Mouse (Mus musculus): ENCODE data around the gene Foxn1. TPM values are rescaled to one million over a fixed set of nuclear protein-coding genes. Genes with fewer than 3 reads are reported as not detected.

Gene Foxn1
- polyA plus RNA-seq, 1 experiment from 2014 or later = 1.6 TPM

- no peaks in the 10 kb centered on the region for H3K27me3 ChIP-seq (replicated peaks; ENCODE audit: control insufficient read depth, insufficient read depth, low read length)
- no peak overlapping the region for H3K4me2 ChIP-seq (ENCODE audit: low read depth, low read length)
- no peak overlapping the region for H3K4me3 ChIP-seq (ENCODE audit: low read depth, low read length)
- H3K4me1 ChIP-seq (ENCODE audit: control insufficient read depth, insufficient read depth, low read length) = no peaks in the 10 kb centered on the region
- no peaks in the 10 kb centered on the region for H3K9me3 ChIP-seq (ENCODE audit: control insufficient read depth, low read length)
- WGBS = 69% methylated on average over 9 of the region's 9 CpGs
- no peak overlapping the region for H3K9ac ChIP-seq (ENCODE audit: low read depth, low read length)
- H3K36me3 ChIP-seq (ENCODE audit: control insufficient read depth, insufficient read depth, low read length) = no peaks in the 10 kb centered on the region
- DNase-seq (ENCODE audit: low spot score) (no peak), ATAC-seq (ENCODE audit: low read depth) (no peak)
- H3K27ac ChIP-seq (replicated peaks; ENCODE audit: low read depth, low read length) = no peak overlapping the region
Measured at GRCm38 (mm10) chr11:78408256-78409240, 22.2 kb upstream of the Foxn1 start.

- Histone ChIP-seq H3K4me3 (ENCODE audit: low read depth, low read length) (no peak overlapping the region), H3K36me3 (ENCODE audit: control insufficient read depth, insufficient read depth, low read length) (no peaks in the 10 kb centered on the region), H3K4me2 (ENCODE audit: low read depth, low read length) (no peak overlapping the region), H3K9me3 (ENCODE audit: control insufficient read depth, low read length) (no peaks in the 10 kb centered on the region), H3K27ac (replicated peaks; ENCODE audit: low read depth, low read length) (no peak overlapping the region), H3K4me1 (ENCODE audit: control insufficient read depth, insufficient read depth, low read length) (no peaks in the 10 kb centered on the region), H3K9ac (ENCODE audit: low read depth, low read length) (no peak overlapping the region), H3K27me3 (replicated peaks; ENCODE audit: control insufficient read depth, insufficient read depth, low read length) (no peaks in the 10 kb centered on the region)
- no peak for ATAC-seq (ENCODE audit: low read depth)
- DNase-seq (ENCODE audit: low spot score) = no peak
- 71% methylated on average over 6 of the region's 6 CpGs for WGBS
Measured at GRCm38 (mm10) chr11:78402062-78402461, 15.7 kb upstream of the Foxn1 start.

- Histone ChIP-seq H3K4me2 (ENCODE audit: low read depth, low read length) (no peak overlapping the region), H3K27ac (replicated peaks; ENCODE audit: low read depth, low read length) (no peak overlapping the region), H3K9ac (ENCODE audit: low read depth, low read length) (no peak overlapping the region), H3K27me3 (replicated peaks; ENCODE audit: control insufficient read depth, insufficient read depth, low read length) (no peaks in the 10 kb centered on the region), H3K4me3 (ENCODE audit: low read depth, low read length) (no peak overlapping the region), H3K4me1 (ENCODE audit: control insufficient read depth, insufficient read depth, low read length) (no peaks in the 10 kb centered on the region), H3K9me3 (ENCODE audit: control insufficient read depth, low read length) (no peaks in the 10 kb centered on the region), H3K36me3 (ENCODE audit: control insufficient read depth, insufficient read depth, low read length) (no peaks in the 10 kb centered on the region)
- ATAC-seq (ENCODE audit: low read depth) = no peak
- 70% methylated on average over 3 of the region's 3 CpGs for WGBS
- no peak for DNase-seq (ENCODE audit: low spot score)
Measured at GRCm38 (mm10) chr11:78401469-78401868, 15.1 kb upstream of the Foxn1 start.

GRCm38 (mm10) chr11:78400936-78401335, 14.6 kb upstream of the Foxn1 start:
- Histone ChIP-seq H3K4me2 (ENCODE audit: low read depth, low read length) (no peak overlapping the region), H3K9ac (ENCODE audit: low read depth, low read length) (no peak overlapping the region), H3K4me3 (ENCODE audit: low read depth, low read length) (no peak overlapping the region), H3K36me3 (ENCODE audit: control insufficient read depth, insufficient read depth, low read length) (no peaks in the 10 kb centered on the region), H3K9me3 (ENCODE audit: control insufficient read depth, low read length) (no peaks in the 10 kb centered on the region), H3K27ac (replicated peaks; ENCODE audit: low read depth, low read length) (no peak overlapping the region), H3K4me1 (ENCODE audit: control insufficient read depth, insufficient read depth, low read length) (no peaks in the 10 kb centered on the region), H3K27me3 (replicated peaks; ENCODE audit: control insufficient read depth, insufficient read depth, low read length) (no peaks in the 10 kb centered on the region)
- ATAC-seq (ENCODE audit: low read depth) (no peak), DNase-seq (ENCODE audit: low spot score) (no peak)
- 62% methylated on average over 3 of the region's 3 CpGs for WGBS

GRCm38 (mm10) chr11:78399680-78400079, 13.3 kb upstream of the Foxn1 start:
- ATAC-seq (ENCODE audit: low read depth) (peak; percentile 51; the same call in 1 of the 2 replicates), DNase-seq (ENCODE audit: low spot score) (peak; percentile 63)
- H3K4me3 ChIP-seq (ENCODE audit: low read depth, low read length) = no peak overlapping the region
- no peak overlapping the region for H3K27ac ChIP-seq (replicated peaks; ENCODE audit: low read depth, low read length)
- H3K9ac ChIP-seq (ENCODE audit: low read depth, low read length) = no peak overlapping the region
- H3K4me1 ChIP-seq (ENCODE audit: control insufficient read depth, insufficient read depth, low read length) = no peaks in the 10 kb centered on the region
- H3K27me3 ChIP-seq (replicated peaks; ENCODE audit: control insufficient read depth, insufficient read depth, low read length) = no peaks in the 10 kb centered on the region
- no peaks in the 10 kb centered on the region for H3K36me3 ChIP-seq (ENCODE audit: control insufficient read depth, insufficient read depth, low read length)
- WGBS = 12% methylated on average over 8 of the region's 8 CpGs
- H3K9me3 ChIP-seq (ENCODE audit: control insufficient read depth, low read length) = no peaks in the 10 kb centered on the region
- H3K4me2 ChIP-seq (ENCODE audit: low read depth, low read length) = no peak overlapping the region

- Histone ChIP-seq H3K4me1 (ENCODE audit: control insufficient read depth, insufficient read depth, low read length) (no peaks in the 10 kb centered on the region), H3K9ac (ENCODE audit: low read depth, low read length) (no peak overlapping the region), H3K36me3 (ENCODE audit: control insufficient read depth, insufficient read depth, low read length) (no peaks in the 10 kb centered on the region), H3K27me3 (replicated peaks; ENCODE audit: control insufficient read depth, insufficient read depth, low read length) (no peaks in the 10 kb centered on the region), H3K4me2 (ENCODE audit: low read depth, low read length) (no peak overlapping the region), H3K4me3 (ENCODE audit: low read depth, low read length) (no peak overlapping the region), H3K27ac (replicated peaks; ENCODE audit: low read depth, low read length) (no peak overlapping the region), H3K9me3 (ENCODE audit: control insufficient read depth, low read length) (no peaks in the 10 kb centered on the region)
- 78% methylated on average over 5 of the region's 6 CpGs for WGBS
- ATAC-seq (ENCODE audit: low read depth) (no peak), DNase-seq (ENCODE audit: low spot score) (no peak)
Measured at GRCm38 (mm10) chr11:78398212-78398611, 11.9 kb upstream of the Foxn1 start.

- peak overlapping the region; percentile 56 for H3K9ac ChIP-seq (ENCODE audit: low read depth, low read length)
- H3K4me3 ChIP-seq (ENCODE audit: low read depth, low read length) = peak overlapping the region; percentile 19
- WGBS = 5% methylated on average over 18 of the region's 18 CpGs
- H3K27me3 ChIP-seq (replicated peaks; ENCODE audit: control insufficient read depth, insufficient read depth, low read length) = no peaks in the 10 kb centered on the region
- DNase-seq (ENCODE audit: low spot score) = peak; percentile 88
- no peaks in the 10 kb centered on the region for H3K9me3 ChIP-seq (ENCODE audit: control insufficient read depth, low read length)
- H3K4me2 ChIP-seq (ENCODE audit: low read depth, low read length) = peak overlapping the region; percentile 54
- H3K36me3 ChIP-seq (ENCODE audit: control insufficient read depth, insufficient read depth, low read length) = no peaks in the 10 kb centered on the region
- H3K4me1 ChIP-seq (ENCODE audit: control insufficient read depth, insufficient read depth, low read length) = no peaks in the 10 kb centered on the region
- peak; percentile 76 for ATAC-seq (ENCODE audit: low read depth)
- no peak overlapping the region for H3K27ac ChIP-seq (replicated peaks; ENCODE audit: low read depth, low read length)
Measured at GRCm38 (mm10) chr11:78397397-78397796, 11.0 kb upstream of the Foxn1 start.

- 35% methylated on average over 11 of the region's 11 CpGs for WGBS
- H3K27ac ChIP-seq (replicated peaks; ENCODE audit: low read depth, low read length) = no peak overlapping the region
- no peak for ATAC-seq (ENCODE audit: low read depth)
Measured at GRCm38 (mm10) chr11:78396950-78397349, 10.6 kb upstream of the Foxn1 start.

GRCm38 (mm10) chr11:78392728-78393127, 6.4 kb upstream of the Foxn1 start:
- WGBS = 77% methylated on average over 3 of the region's 3 CpGs

More at GRCm38 (mm10) chr11:78396950-78397349, 10.6 kb upstream of the Foxn1 start:
- Histone ChIP-seq H3K36me3 (ENCODE audit: control insufficient read depth, insufficient read depth, low read length) (no peaks in the 10 kb centered on the region), H3K4me2 (ENCODE audit: low read depth, low read length) (peak overlapping the region; percentile 54), H3K9ac (ENCODE audit: low read depth, low read length) (peak overlapping the region; percentile 56), H3K9me3 (ENCODE audit: control insufficient read depth, low read length) (no peaks in the 10 kb centered on the region), H3K27me3 (replicated peaks; ENCODE audit: control insufficient read depth, insufficient read depth, low read length) (no peaks in the 10 kb centered on the region), H3K4me3 (ENCODE audit: low read depth, low read length) (peak overlapping the region; percentile 19; the same call in 1 of the 2 replicates), H3K4me1 (ENCODE audit: control insufficient read depth, insufficient read depth, low read length) (no peaks in the 10 kb centered on the region)
- peak; percentile 20 for DNase-seq (ENCODE audit: low spot score)

More at GRCm38 (mm10) chr11:78392728-78393127, 6.4 kb upstream of the Foxn1 start:
- H3K27ac ChIP-seq (replicated peaks; ENCODE audit: low read depth, low read length) = no peak overlapping the region
- no peaks in the 10 kb centered on the region for H3K9me3 ChIP-seq (ENCODE audit: control insufficient read depth, low read length)
- no peaks in the 10 kb centered on the region for H3K27me3 ChIP-seq (replicated peaks; ENCODE audit: control insufficient read depth, insufficient read depth, low read length)
- no peak overlapping the region for H3K4me2 ChIP-seq (ENCODE audit: low read depth, low read length)
- H3K36me3 ChIP-seq (ENCODE audit: control insufficient read depth, insufficient read depth, low read length) = no peaks in the 10 kb centered on the region
- DNase-seq (ENCODE audit: low spot score) (no peak), ATAC-seq (ENCODE audit: low read depth) (no peak)
- no peaks in the 10 kb centered on the region for H3K4me1 ChIP-seq (ENCODE audit: control insufficient read depth, insufficient read depth, low read length)
- no peak overlapping the region for H3K4me3 ChIP-seq (ENCODE audit: low read depth, low read length)
- no peak overlapping the region for H3K9ac ChIP-seq (ENCODE audit: low read depth, low read length)

All from embryonic facial prominence, embryonic 14.5 days (tissue).